Mouse (Mus musculus) central nervous system, embryonic 11.5 days (tissue): ENCODE measurements around the gene Ddhd1. TPM values are rescaled to one million over a fixed set of nuclear protein-coding genes. Genes with fewer than 3 reads are reported as not detected.

ENCODE experiments used
- polyA plus RNA-seq: library from polyadenylated mRNA; depleted of rRNA; stranded (reverse); fragments of >200 nt; gene quantifications from 2 replicates; pipeline ENCODE4 v1.2.3, GENCODE M21; 2012; rRNA removed

The Ddhd1 gene
- polyA plus RNA-seq, result 23.1 and 26.6 TPM in 2 replicates

DNA sequence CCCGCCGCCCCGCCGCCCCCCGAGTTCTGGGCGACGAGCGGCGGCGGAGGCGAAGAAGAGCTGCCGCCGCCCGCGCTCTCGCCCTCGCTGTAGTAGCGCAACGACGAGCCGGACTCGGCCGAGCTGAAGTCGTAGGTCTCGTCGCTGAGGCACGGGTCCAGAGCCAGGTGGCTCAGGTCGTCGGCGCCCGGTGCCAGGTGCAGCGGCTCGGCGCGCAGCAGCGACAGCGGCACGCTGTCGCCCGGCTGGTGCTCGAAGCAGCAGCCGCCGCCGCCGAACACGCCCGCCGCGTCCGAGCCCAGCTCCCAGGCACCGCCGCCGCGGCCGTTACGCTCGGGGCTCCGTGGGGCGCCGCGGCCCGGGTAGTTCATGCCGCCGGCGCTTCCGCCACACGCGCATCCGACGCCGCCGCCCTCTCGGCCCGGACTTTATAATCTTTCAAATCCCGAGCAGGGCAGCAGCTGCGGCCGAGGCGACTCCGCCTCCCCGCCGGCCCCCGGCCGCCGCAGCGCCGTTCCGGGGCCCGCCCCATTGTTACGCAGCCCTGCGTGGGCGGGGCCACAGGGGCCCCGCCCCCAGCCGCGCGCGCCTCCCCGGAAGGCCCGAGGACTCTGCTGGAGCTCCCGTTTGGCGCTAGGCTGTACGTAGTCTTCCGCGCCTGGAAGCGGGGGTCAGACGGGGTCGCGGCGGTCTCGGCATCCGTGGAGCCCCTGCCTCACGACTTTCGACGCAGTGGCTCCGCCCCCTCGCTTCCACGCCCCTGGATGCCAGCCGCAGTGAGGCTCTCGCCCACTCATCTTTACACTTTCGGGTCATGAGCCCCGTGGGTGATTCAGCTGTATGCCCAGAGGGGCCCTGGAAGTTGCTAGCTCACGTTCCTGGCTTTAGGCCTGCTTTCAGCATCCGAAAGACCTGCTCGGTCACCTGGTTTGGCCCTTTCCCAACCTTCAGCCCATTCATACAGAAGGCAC lies at the start of gene Ddhd1:
Gene Ddhd1, minus strand, starts transcription at position 503 of the 971 bp plus-strand sequence.

Other genes starting within 250 kb of the Ddhd1 start
- 71.3 and 76.5 TPM in 2 replicates for gene Fermt2, start 128.0 kb downstream of the Ddhd1 start, polyA plus RNA-seq